Mouse (Mus musculus) frontal cortex, postnatal 25 days (tissue): Measurements from ENCODE around the gene Krtap3-2.
"Not testable (repeated sequence)": the region's sequence is repeated elsewhere in the genome, so short reads cannot be mapped to it uniquely, and the experiment has no call there.

Experiments
- DNase-seq, 2 experiments: peaks; one replicate each; pipeline ENCODE4 v3.0.0; 2022; ENCODE audit warnings: low spot score in 2 of 2

The Krtap3-2 gene

GRCm38 (mm10) chr11:99556753-99557152 lies at the start of gene Krtap3-2:
Gene Krtap3-2, minus strand, starts transcription at chr11:99556853.
- no peak for DNase-seq

DNA sequence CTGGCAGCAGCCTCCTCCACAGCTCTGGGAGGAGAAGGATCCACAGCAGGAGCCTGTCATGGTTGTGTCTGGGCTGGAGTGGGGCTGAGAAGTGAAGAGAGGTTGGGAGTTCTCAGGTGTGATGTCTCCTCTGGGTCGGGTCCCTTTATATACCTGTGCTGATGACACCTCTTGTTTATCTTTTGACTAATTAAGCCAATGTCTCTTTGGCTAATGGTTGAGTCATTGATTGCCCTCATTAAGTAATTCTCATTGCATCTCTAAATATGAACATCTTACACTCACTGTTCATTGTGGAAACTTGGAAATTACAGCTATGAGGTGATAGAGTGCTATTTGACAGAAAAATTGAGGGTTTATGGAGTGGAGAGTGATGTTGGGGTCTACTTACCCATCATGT lies 46.6 kb upstream of the Krtap3-2 start, which contains the start of gene Gm11938:
Gene Gm11938 (minus strand): TSS at position 101 of the 400 bp plus-strand sequence.
- not testable (repeated sequence) for DNase-seq

DNA sequence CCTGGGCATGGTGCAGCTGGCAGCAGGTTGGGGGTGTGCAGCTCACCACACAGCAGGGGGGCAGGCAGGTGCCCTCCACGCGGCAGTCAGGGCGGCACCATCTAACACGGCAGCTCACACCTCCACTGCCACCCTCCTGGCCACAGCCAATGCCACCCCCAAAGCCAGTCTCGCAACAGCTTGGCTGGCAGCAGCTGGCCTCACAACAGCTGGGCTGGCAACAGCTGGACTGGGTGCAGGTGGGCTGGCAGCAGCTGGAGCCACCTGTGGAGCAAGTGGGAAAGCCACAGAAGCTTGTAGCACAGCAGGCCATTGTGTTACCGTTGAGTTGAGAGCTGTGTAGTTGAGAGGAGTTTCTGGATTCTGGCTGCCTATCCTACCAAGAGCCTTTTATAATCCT lies 41.1 kb upstream of the Krtap3-2 start, which contains the start of gene Krtap9-3:
Gene Krtap9-3 (minus strand): TSS at position 364 of the 400 bp plus-strand sequence.
- not testable (repeated sequence) for DNase-seq

GRCm38 (mm10) chr11:99590981-99591380 lies 34.3 kb upstream of the Krtap3-2 start, which contains the start of gene Krtap1-3:
Gene Krtap1-3, minus strand, starts transcription at chr11:99591339.
- DNase-seq = no peak

GRCm38 (mm10) chr11:99585096-99585495 lies 28.4 kb upstream of the Krtap3-2 start:
- no peak for DNase-seq

DNA sequence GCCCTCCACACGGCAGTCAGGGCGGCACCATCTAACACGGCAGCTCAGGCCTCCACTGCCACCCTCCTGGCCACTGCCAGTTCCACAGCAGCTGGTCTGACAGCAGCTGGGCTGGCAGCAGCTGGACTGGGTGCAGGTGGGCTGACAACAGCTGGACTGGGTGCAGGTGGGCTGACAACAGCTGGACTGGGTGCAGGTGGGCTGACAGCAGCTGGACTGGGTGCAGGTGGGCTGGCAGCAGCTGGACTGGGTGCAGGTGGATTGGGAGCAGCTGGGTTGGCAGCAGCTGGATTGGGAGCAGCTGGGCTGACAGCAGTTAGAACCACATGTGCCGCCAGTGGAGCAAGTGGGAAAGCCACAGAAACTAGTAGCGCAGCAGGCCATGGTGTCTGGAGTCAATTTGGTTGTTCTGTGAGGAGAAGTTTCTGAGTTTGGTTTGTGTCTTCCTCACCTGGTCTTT lies 26.6 kb upstream of the Krtap3-2 start, which contains the start of gene Krtap1-4:
Gene Krtap1-4 (minus strand): TSS at position 410 of the 460 bp plus-strand sequence.
- no peak for DNase-seq

- DNase-seq = no peak
Measured at GRCm38 (mm10) chr11:99581564-99581963, 24.9 kb upstream of the Krtap3-2 start.

- DNase-seq = no peak
Measured at GRCm38 (mm10) chr11:99581051-99581450, 24.4 kb upstream of the Krtap3-2 start.

DNA sequence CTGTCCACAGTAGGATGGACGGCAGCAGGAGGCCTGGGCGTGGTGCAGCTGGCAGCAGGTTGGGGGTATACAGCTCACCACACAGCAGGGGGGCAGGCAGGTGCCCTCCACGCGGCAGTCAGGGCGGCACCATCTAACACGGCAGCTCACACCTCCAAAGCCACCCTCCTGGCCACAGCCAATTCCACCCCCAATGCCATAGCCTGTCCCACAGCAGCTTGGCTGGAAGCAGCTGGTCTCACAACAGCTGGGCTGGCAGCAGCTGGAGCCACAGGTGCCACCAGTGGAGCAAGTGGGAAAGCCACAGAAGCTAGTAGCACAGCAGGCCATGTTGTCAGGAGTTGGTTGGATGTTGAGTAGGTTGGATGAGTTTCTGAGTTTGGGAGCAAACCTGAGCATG lies 24.0 kb upstream of the Krtap3-2 start, which contains the start of gene Krtap1-5:
Gene Krtap1-5 (minus strand): TSS at position 381 of the 400 bp plus-strand sequence.
- no peak for DNase-seq

- DNase-seq = peak; percentile 38 to 52
Measured at GRCm38 (mm10) chr11:99574106-99574505, 17.5 kb upstream of the Krtap3-2 start.

DNA sequence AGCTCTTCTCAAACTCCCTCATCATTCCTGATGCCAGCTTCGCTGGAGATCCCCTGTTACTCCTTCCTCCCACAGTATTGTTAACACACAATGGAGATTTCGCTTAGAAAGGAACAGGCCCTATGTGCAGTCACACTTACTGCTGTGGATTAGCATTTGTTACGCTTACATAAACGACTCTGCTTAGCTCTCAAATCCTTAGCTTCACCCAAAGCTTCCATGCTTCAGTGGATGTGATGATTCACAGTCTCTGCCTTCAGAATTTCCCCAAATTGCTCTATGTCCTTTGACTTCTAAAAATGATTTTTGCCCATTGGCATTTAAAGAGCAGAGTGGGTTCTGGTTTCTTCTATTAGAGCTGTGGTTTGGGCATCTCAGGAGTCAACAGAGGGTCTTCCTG lies 16.5 kb upstream of the Krtap3-2 start:
- no peak for DNase-seq

GRCm38 (mm10) chr11:99566530-99566929 lies 9.9 kb upstream of the Krtap3-2 start, which contains the start of gene Krtap3-1:
Gene Krtap3-1, minus strand, starts transcription at chr11:99566630.
- no peak for DNase-seq

DNA sequence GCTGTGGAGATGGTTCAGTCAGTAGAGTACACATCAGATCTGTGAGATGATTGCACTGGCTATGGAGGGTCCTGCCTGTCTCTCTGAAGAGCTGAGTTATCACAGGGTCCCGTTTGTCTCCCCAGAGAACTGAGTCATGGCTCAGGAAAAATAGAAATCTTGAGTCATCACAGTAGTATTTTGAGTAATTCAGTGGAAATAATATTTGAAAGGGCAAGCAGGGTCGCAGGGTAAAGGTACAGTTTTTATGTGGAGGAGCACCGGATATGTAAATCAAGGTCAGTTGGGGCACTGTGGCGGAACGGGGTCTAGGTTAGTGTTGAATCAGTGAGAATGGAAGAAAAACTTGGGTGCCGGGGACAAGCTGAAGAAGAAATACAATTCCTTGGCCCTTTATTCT lies 5.9 kb upstream of the Krtap3-2 start:
- DNase-seq = no peak

GRCm38 (mm10) chr11:99559366-99559765 lies 2.7 kb upstream of the Krtap3-2 start, which contains the start of gene Gm11939:
Gene Gm11939, minus strand, starts transcription at chr11:99559466.
- DNase-seq = no peak

DNA sequence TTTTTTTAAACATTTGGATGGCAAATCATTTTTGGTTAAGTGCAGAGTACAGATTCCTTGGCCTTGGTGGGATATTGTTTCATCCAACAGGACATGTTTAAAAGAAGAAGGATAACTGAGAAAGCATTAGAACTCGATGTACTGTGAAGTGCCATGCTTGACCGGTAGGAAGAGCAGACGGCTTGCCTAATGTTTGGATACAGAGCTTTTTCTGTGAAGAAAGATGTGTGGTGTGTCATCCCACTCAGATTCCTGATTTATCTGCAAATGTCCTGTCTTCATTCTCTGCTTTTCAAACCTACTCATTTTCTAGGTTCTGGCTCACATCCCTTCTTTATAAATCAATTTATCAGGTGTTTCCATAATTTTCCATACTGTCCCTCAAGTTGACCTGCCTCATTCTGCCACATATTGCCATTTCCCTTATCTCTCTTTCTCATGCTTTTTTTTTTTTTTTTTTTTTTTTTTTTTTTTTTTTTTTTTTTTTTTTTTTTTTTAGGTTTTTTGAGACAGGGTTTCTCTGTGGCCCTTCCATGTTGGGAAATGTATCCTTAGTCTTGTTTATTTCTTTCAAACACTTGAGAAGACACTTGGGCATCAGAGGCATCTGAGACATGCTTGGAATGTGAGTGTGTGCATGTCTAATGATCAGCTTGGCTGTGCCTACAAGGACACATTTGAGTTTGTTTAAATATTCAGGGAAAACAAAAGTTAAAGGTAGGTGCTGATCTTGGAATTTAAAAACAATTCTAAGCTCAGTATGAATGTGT lies 1.5 kb upstream of the Krtap3-2 start:
- no peak for DNase-seq

DNA sequence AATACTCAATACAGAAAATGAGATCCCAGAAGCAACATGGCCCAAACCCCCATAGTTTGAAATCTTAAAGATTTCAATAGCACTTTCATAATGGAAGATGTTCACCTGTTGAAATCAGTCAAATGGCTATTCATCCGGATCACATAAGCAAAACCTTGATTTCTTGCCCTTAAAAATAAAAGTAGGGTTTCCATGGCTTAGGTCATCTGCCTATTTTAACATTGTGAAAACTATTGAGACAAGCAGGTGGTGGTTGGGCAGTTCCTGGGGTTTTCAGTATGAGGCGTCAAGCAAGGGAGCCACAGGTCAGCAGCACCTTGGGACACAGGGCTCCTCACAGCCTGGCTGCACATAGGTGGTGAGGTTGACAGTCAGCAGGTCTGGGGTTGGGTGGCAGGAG lies 458 bp downstream of the Krtap3-2 start:
- DNase-seq = no peak

DNA sequence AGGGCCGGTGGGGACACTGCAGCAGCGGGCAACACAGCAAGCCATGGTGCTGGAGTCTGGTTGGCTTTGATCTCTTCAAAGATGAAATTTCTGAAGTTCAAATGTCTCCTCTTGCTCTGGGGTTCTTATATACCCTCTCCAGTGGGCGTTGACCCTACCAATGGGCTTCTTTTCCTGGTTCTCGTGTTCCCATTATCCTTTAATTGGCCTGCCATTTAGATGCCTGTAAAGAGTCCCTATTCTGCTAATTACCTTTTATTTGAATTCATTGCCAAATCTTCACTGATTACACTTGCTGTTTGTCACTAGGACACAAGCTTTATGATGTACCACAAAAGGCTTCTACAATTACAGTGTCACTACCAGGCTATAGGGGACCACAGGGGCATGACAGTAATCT lies 5.9 kb downstream of the Krtap3-2 start, which contains the start of gene Krtap3-3:
Gene Krtap3-3 (minus strand): TSS at position 101 of the 400 bp plus-strand sequence.
- no peak for DNase-seq

DNA sequence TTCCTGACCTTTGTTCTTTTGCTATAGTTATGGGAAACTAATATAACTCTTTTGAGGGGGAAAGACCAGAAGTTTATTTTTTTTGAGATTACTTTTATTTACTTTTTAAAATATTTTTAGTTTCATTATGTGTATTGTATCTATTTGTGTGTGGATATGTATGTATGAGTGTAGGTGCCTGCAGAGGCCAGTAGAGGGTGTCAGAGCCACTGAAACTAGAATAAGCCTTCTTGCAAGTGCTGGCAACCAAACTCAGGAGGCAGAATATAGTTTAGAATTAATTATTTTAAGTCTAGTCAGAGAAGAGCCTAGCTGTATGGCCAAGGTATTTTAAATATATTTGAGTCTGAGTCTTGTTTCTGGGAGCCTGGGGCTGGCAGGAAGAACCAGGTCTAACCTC lies 8.8 kb downstream of the Krtap3-2 start:
- no peak for DNase-seq

- peak; percentile 8 to 14 for DNase-seq
Measured at GRCm38 (mm10) chr11:99539721-99540120, 16.9 kb downstream of the Krtap3-2 start.

DNA sequence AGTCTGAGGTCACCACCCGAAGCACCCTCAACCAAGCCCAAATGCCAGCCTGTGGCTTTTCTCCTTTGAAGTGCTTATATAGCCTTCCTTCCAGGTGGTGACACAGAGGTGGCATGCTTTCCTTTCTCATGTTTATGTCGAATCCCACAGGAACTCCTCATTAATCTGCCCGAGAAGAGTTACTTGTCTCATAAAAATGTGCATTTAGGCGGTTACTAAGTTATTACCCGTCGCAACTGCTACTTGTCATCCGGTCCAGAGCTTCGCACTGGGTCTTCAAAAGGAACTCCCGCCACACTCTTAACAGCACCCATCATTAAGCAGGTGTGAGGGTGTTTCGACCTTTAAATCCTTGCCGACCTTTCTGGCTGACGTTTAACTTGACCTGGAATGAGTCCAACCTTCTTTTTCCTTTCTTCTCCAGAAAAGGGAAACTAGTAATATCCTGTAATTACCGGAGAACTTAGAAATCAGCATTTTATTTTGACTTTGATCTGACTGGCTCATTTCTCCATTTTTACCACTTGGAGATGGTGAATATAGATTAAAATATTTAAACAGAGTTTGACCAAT lies 35.3 kb downstream of the Krtap3-2 start, which contains the start of gene Krt39:
Gene Krt39 (minus strand): TSS at position 51 of the 573 bp plus-strand sequence.
- no peak for DNase-seq

- DNase-seq = no peak
Measured at GRCm38 (mm10) chr11:99514098-99514497, 42.6 kb downstream of the Krtap3-2 start.
